Mouse (Mus musculus): ENCODE results near the gene Csnk2a1.

The Csnk2a1 gene

DNA sequence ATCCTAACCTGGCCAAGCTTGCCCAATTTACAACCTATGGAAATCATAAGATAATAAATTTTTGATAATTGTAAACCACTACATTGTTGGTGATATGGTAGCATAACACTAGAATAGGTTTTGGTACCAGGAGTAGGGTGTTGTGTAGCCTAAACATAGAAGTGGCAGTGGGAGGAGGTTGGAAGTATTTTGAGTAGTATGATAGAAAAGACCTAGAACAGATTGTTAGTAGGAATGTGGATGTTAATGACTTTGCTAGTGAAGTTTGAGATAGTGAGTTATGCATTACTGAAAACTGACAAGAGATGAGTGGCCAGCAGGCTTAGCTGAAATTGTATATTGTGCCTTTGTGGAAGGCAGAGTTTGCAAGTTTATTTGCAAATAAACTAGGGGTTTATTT lies 3.4 kb downstream of the Csnk2a1 start:
- in situ Hi-C loops (cut with MboI, MseI), result loop anchor here (25.0 kb wide), 1 partner anchor 693 kb away; the partner anchor contains the start of gene Fkbp1a

DNA sequence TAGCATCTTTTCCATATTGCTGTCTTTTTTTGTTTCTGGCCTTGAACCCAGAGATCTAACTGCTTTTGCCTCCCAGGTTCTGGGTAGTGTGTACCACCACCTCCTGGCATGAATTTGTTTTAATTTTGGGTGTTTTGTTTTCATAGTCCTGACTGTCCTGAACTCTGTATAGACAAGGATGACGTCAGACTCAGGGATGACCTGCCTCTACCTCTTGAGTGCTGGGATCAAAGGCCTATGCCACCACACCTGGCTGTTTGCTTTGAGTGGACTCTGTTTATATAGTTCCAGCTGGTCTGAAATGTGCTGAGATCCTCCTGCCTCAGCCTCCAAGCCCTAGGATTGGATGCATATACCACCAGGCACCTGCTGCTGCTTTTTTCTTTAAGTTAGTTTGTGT lies 11.3 kb downstream of the Csnk2a1 start:
- in situ Hi-C loops (cut with MboI, MseI), result loop anchor here (25.0 kb wide), 1 partner anchor 701 kb away; the partner anchor contains the start of gene Fkbp1a

DNA sequence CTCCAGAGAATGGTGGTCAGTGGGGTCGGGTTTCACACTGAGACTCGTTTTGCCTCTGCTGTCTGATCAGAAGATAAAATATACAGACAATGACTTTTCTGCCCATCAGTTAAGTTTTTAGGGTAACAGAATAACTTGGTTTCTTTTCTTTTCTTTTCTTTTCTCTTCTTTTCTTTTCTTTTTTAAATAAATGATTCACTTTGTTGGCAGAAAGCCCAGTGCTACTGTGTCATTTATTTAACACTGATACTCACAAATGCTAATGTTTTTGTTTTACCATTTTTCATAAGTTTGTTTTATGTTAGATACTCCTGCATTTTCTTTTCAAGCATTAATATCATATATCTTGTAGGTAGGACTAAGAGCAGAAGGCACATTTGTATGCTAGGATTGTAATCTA lies 13.9 kb downstream of the Csnk2a1 start:
- in situ Hi-C loops (cut with MboI, MseI), result loop anchor here (25.0 kb wide), 1 partner anchor 703 kb away; the partner anchor contains the start of gene Fkbp1a

- in situ Hi-C loops (cut with MboI, MseI), result loop anchor here (25.0 kb wide), 1 partner anchor 710 kb away; the partner anchor contains the start of gene Fkbp1a
Observed at GRCm38 (mm10) chr2:152247213-152247612, 20.6 kb downstream of the Csnk2a1 start.

- in situ Hi-C loops (cut with MboI, MseI), result loop anchor here (25.0 kb wide), 1 partner anchor 637 kb away; no protein-coding TSS in a partner anchor
Observed at GRCm38 (mm10) chr2:152250511-152250910, 23.9 kb downstream of the Csnk2a1 start.

DNA sequence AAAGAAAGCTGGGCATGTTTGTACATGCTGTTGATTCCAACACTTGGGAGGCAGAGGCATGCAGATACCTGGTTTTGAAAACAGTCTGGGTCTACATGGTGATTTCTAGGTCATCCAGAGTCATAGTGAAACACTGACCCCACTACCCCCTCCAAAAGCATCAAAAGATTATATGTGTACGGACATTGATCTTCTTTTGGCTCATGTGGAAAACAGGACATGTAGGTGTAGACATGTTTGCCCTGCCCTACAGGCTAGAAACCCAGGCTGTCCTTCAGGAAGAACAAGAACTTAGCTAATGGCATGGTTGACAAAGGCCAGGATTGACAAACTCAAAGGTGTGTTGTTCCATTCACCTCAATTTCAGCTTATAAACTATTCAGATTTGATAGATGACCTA lies 33.1 kb downstream of the Csnk2a1 start:
- in situ Hi-C loops (cut with MboI, MseI), result loop anchor here (25.0 kb wide), 1 partner anchor 628 kb away; no protein-coding TSS in a partner anchor

- in situ Hi-C loops (cut with MboI, MseI), result loop anchor here (25.0 kb wide), 1 partner anchor 614 kb away; no protein-coding TSS in a partner anchor
Observed at GRCm38 (mm10) chr2:152273639-152274038, 47.0 kb downstream of the Csnk2a1 start.

GRCm38 (mm10) chr2:152281407-152281806 lies 54.8 kb downstream of the Csnk2a1 start:
- in situ Hi-C loops (cut with MboI, MseI), result no loop called here

DNA sequence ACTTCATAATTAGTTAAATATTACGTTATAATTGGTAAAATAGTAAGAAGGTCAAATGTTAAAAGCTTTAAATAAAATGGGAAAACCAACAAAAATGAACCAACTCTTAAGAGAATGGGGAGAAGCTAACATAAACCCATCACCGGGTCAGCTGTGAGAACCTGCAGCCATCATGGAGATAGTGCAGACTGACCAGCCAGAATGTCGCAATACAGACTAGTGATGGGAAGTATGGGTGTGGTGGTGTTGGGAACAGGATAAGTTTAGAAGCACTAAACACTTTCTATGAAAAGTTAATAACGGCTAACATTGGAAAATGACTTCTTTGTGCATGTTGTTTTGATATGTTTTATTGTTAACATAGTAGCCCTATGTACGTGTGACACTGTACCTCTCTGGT lies 60.9 kb downstream of the Csnk2a1 start:
- in situ Hi-C loops (cut with MboI, MseI), result no loop called here

DNA sequence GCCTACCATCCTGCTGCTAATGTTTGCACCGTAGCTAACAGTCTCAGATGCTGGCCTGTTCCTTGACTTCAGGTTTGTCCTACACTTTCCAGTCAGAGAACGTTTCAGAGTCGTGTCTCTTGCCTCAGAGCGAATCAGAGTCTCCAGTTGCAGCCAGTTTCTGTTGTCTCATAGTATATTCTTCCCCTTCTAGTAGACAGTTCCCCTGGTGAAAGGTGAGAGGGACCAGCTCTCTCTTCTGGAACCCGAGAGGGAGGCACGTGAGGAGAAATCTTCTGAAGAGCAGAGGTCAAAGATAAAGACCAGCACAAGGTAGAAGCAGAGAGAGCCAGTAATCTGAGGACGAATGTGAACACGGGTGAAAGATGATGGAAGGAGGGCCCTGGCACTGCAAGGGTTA lies 61.4 kb downstream of the Csnk2a1 start:
- in situ Hi-C loops (cut with MboI, MseI), result no loop called here

GRCm38 (mm10) chr2:152289623-152290022 lies 63.0 kb downstream of the Csnk2a1 start:
- in situ Hi-C loops (cut with MboI, MseI), result loop anchor here (5.0 kb wide), 1 partner anchor 48 kb away; no protein-coding TSS in a partner anchor

- in situ Hi-C loops (cut with MboI, MseI), result loop anchor here (5.0 kb wide), 1 partner anchor 45 kb away; no protein-coding TSS in a partner anchor
Observed at GRCm38 (mm10) chr2:152292475-152292874, 65.8 kb downstream of the Csnk2a1 start.

- in situ Hi-C loops (cut with MboI, MseI), result loop anchor here (5.0 kb wide), 1 partner anchor 44 kb away; no protein-coding TSS in a partner anchor
Observed at GRCm38 (mm10) chr2:152293179-152293726, 66.6 kb downstream of the Csnk2a1 start.

DNA sequence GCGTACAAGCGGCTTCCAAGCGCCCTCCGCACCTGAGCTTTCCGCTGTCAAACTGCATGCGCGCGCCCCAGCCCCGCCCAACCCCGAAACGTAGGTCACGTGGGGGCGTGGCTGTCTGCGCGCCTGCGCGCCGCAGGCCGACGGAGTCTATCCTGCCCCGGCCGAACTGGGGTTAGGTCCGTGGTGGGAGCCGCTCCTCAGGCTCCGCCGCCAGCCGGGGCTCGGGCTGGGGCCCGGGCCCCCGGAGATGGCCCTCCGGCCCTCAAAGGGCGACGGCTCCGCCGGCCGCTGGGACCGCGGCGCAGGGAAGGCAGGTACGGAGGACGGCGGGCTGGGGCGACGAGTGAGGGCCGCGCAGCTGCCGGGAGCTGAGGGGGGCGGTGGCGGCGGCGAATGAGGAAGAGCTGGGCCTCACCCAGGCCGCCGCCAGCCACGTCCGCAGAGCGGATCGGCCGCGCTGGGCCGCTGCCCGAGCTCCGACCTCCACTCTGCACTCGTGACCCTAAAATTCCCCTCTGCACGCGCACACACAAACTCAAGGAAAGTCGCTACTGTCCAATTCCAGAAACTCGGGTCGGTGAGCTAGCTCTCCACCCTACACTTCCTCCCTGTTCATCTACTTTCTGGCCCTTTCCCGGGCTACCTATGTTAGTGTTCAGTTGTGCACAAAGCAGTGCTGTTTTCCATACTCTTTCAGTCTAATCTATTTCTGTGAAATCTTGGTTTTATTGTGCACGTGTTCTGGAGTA lies 67.3 kb downstream of the Csnk2a1 start, which contains the start of gene Tbc1d20:
Gene Tbc1d20 (plus strand): TSS at position 102 of the 749 bp plus-strand sequence.
- in situ Hi-C loops (cut with MboI, MseI), result loop anchor here (5.0 kb wide), 1 partner anchor 43 kb away; no protein-coding TSS in a partner anchor

DNA sequence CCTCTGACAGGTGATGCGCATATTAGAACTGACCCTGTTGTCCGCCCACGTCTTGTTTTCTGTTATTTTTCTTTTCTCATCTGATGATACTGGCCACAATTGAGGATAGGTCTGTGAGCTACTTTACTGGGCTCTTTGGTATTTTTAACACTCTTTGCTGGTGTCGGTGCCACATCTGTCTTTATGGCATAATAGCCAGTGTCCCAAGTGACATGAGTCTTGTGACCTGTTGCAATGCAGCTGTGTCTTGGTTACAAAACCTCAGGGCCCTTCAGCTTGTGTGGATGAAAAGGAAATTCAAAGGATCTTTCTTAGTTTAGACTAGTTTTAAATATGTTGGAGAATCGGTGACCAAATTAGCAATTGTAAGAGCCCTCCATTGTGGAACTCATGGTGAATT lies 67.9 kb downstream of the Csnk2a1 start:
- in situ Hi-C loops (cut with MboI, MseI), result loop anchor here (5.0 kb wide), 1 partner anchor 43 kb away; no protein-coding TSS in a partner anchor

- in situ Hi-C loops (cut with MboI, MseI), result no loop called here
Observed at GRCm38 (mm10) chr2:152302862-152303261, 76.2 kb downstream of the Csnk2a1 start.

GRCm38 (mm10) chr2:152303781-152304180 lies 77.1 kb downstream of the Csnk2a1 start:
- in situ Hi-C loops (cut with MboI, MseI), result no loop called here

GRCm38 (mm10) chr2:152305480-152305879 lies 78.8 kb downstream of the Csnk2a1 start:
- in situ Hi-C loops (cut with MboI, MseI), result no loop called here

DNA sequence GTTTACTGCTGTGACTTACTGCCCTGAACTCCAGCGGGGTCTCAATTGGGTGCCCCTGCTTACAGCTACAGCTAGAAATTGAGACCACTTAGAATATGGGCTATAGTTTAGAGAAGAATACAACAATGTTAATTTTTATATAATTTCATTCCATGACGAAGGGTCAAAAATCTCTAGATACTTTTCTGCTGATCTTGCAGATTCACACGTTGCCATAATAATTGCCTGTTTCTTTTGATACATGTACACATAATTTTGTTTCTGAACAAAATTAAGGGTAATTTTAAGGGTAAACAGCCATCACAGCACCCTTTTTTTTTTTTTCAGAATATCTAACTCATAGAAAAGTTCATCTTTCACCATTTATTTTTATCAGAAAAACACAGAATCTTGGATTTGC lies 80.5 kb downstream of the Csnk2a1 start:
- in situ Hi-C loops (cut with MboI, MseI), result no loop called here

- in situ Hi-C loops (cut with MboI, MseI), result no loop called here
Observed at GRCm38 (mm10) chr2:152312996-152313395, 86.4 kb downstream of the Csnk2a1 start.

- in situ Hi-C loops (cut with MboI, MseI), result no loop called here
Observed at GRCm38 (mm10) chr2:152313926-152314325, 87.3 kb downstream of the Csnk2a1 start.

GRCm38 (mm10) chr2:152317054-152317453 lies 90.4 kb downstream of the Csnk2a1 start:
- in situ Hi-C loops (cut with MboI, MseI), result no loop called here
